Mouse (Mus musculus) Muller cell, postnatal 12 days (primary cell): ENCODE results near the gene Fitm1.

ENCODE experiments used
- DNase-seq: peaks from one replicate; pipeline ENCODE4 v3.0.0-alpha.2; 2015; ENCODE audit errors: inconsistent ontology term

Gene Fitm1

GRCm38 (mm10) chr14:55567496-55567895 lies 7.9 kb upstream of the Fitm1 start:
- DNase-seq, result no peak

- no peak for DNase-seq
Observed at GRCm38 (mm10) chr14:55570588-55570987, 4.8 kb upstream of the Fitm1 start.

GRCm38 (mm10) chr14:55571760-55572159 lies 3.7 kb upstream of the Fitm1 start:
- DNase-seq, result no peak

- no peak for DNase-seq
Observed at GRCm38 (mm10) chr14:55575711-55576110, 294 bp downstream of the Fitm1 start.

- no peak for DNase-seq
Observed at GRCm38 (mm10) chr14:55576376-55576775, 959 bp downstream of the Fitm1 start.

- peak; percentile 88 for DNase-seq
Observed at GRCm38 (mm10) chr14:55577871-55578667, 2.7 kb downstream of the Fitm1 start, which contains the start of gene Psme1. Psme1 (plus strand) TSS chr14:55578123.

GRCm38 (mm10) chr14:55578668-55579269 lies 3.4 kb downstream of the Fitm1 start:
- peak; percentile 37 for DNase-seq

GRCm38 (mm10) chr14:55579511-55580496 lies 4.4 kb downstream of the Fitm1 start:
- no peak for DNase-seq

GRCm38 (mm10) chr14:55580731-55581130 lies 5.3 kb downstream of the Fitm1 start:
- no peak for DNase-seq

GRCm38 (mm10) chr14:55581981-55582681 lies 6.7 kb downstream of the Fitm1 start:
- no peak for DNase-seq

- no peak for DNase-seq
Observed at GRCm38 (mm10) chr14:55584303-55584701, 8.9 kb downstream of the Fitm1 start.

- DNase-seq, result peak; percentile 80
Observed at GRCm38 (mm10) chr14:55584702-55585565, 9.5 kb downstream of the Fitm1 start, which contains the start of gene Emc9. Emc9 (minus strand) TSS chr14:55585302.

GRCm38 (mm10) chr14:55585566-55585960 lies 10.1 kb downstream of the Fitm1 start:
- no peak for DNase-seq

GRCm38 (mm10) chr14:55586149-55586548 lies 10.7 kb downstream of the Fitm1 start:
- no peak for DNase-seq

- no peak for DNase-seq
Observed at GRCm38 (mm10) chr14:55589271-55589670, 13.9 kb downstream of the Fitm1 start.

- DNase-seq, result no peak
Observed at GRCm38 (mm10) chr14:55589771-55590448, 14.5 kb downstream of the Fitm1 start.

- peak; percentile 99 for DNase-seq
Observed at GRCm38 (mm10) chr14:55590748-55591330, 15.4 kb downstream of the Fitm1 start, which contains the start of gene Psme2. Psme2 (minus strand) TSS chr14:55591113.

- peak; percentile 97 for DNase-seq
Observed at GRCm38 (mm10) chr14:55591331-55591891, 16.0 kb downstream of the Fitm1 start, which contains the start of gene Rnf31. Rnf31 (plus strand) TSS chr14:55591708.

GRCm38 (mm10) chr14:55592226-55592625 lies 16.8 kb downstream of the Fitm1 start:
- DNase-seq, result no peak
